Mouse (Mus musculus) CD4-positive, CD25-positive, alpha-beta regulatory T cell, adult 4 months (primary cell): ENCODE data around the gene Nrip1. TPM values are rescaled to one million over a fixed set of nuclear protein-coding genes. Genes with fewer than 3 reads are reported as not detected.
A peak's percentile ranks its signal among the peaks of the same experiment; 100 is the strongest.
"Not testable (repeated sequence)": the region's sequence is repeated elsewhere in the genome, so short reads cannot be mapped to it uniquely, and the experiment has no call there.

Source experiments
- ATAC-seq: one replicate; pipeline ENCODE4 v1.8.0; 2017
- polyA plus RNA-seq, 2 experiments: library from polyadenylated mRNA; unstranded; fragments of 100-300 nt; shearing (Covaris generic); gene quantifications; one replicate each; pipeline ENCODE4 v1.2.1; 2017

The Nrip1 gene
- polyA plus RNA-seq = 10 to 100 TPM; 42.3 to 52.8 TPM

GRCm38 (mm10) chr16:76373671-76374091 lies at the start of gene Nrip1:
Nrip1 (minus strand) TSS chr16:76373827.
- ATAC-seq = peak; percentile 15

- ATAC-seq = peak; percentile 44
Observed at GRCm38 (mm10) chr16:76422531-76422930, 48.9 kb upstream of the Nrip1 start.

GRCm38 (mm10) chr16:76419849-76420248 lies 46.2 kb upstream of the Nrip1 start:
- no peak for ATAC-seq

GRCm38 (mm10) chr16:76416477-76416876 lies 42.9 kb upstream of the Nrip1 start:
- ATAC-seq = peak; percentile 73

- peak; percentile 67 for ATAC-seq
Observed at GRCm38 (mm10) chr16:76416060-76416438, 42.4 kb upstream of the Nrip1 start.

GRCm38 (mm10) chr16:76415407-76416059 lies 41.9 kb upstream of the Nrip1 start:
- ATAC-seq = no peak

GRCm38 (mm10) chr16:76414528-76414927 lies 40.9 kb upstream of the Nrip1 start:
- no peak for ATAC-seq

- ATAC-seq = no peak
Observed at GRCm38 (mm10) chr16:76413581-76413980, 40.0 kb upstream of the Nrip1 start.

GRCm38 (mm10) chr16:76409355-76409722 lies 35.7 kb upstream of the Nrip1 start:
- ATAC-seq = no peak

GRCm38 (mm10) chr16:76408696-76409354 lies 35.2 kb upstream of the Nrip1 start:
- no peak for ATAC-seq

GRCm38 (mm10) chr16:76408241-76408640 lies 34.6 kb upstream of the Nrip1 start:
- no peak for ATAC-seq

- no peak for ATAC-seq
Observed at GRCm38 (mm10) chr16:76407321-76407920, 33.8 kb upstream of the Nrip1 start.

- peak; percentile 53 for ATAC-seq
Observed at GRCm38 (mm10) chr16:76406897-76407296, 33.3 kb upstream of the Nrip1 start.

- peak; percentile 32 for ATAC-seq
Observed at GRCm38 (mm10) chr16:76406319-76406718, 32.7 kb upstream of the Nrip1 start.

- ATAC-seq = not testable (repeated sequence)
Observed at GRCm38 (mm10) chr16:76403305-76403704, 29.7 kb upstream of the Nrip1 start.

- no peak for ATAC-seq
Observed at GRCm38 (mm10) chr16:76396512-76396911, 22.9 kb upstream of the Nrip1 start.

- ATAC-seq = no peak
Observed at GRCm38 (mm10) chr16:76393267-76393666, 19.6 kb upstream of the Nrip1 start.

- no peak for ATAC-seq
Observed at GRCm38 (mm10) chr16:76386496-76386895, 12.9 kb upstream of the Nrip1 start.

GRCm38 (mm10) chr16:76386071-76386470 lies 12.4 kb upstream of the Nrip1 start:
- no peak for ATAC-seq

- no peak for ATAC-seq
Observed at GRCm38 (mm10) chr16:76377211-76377610, 3.6 kb upstream of the Nrip1 start.

- ATAC-seq = no peak
Observed at GRCm38 (mm10) chr16:76376661-76377060, 3.0 kb upstream of the Nrip1 start.

- ATAC-seq = peak; percentile 77
Observed at GRCm38 (mm10) chr16:76372941-76373561, 576 bp downstream of the Nrip1 start.
